Mouse (Mus musculus) heart, adult 2 months (tissue): Measurements from ENCODE around the gene Col26a1. TPM values are rescaled to one million over a fixed set of nuclear protein-coding genes. Genes with fewer than 3 reads are reported as not detected.

Experiments used
- DNase-seq, 2 experiments: peaks; one replicate each; pipeline ENCODE4 v3.0.0; 2021
- H3K27ac ChIP-seq: fragments of 200-600 bp; 2 replicates; pipeline ENCODE4 v1.8.1; 2022
- H3K27me3 ChIP-seq: fragments of 200-500 bp; 2 replicates; pipeline ENCODE4 v1.6.1; 2012; ENCODE audit warnings: mild to moderate bottlenecking, low read length, inconsistent platforms, mixed read lengths; ENCODE audit not compliant: control insufficient read depth, insufficient read depth
- H3K36me3 ChIP-seq: fragments of 200-500 bp; 2 replicates; pipeline ENCODE4 v1.6.1; 2012; ENCODE audit warnings: low read length, inconsistent platforms; ENCODE audit not compliant: control insufficient read depth, insufficient read depth
- H3K4me1 ChIP-seq: fragments of 200-500 bp; 2 replicates; pipeline ENCODE4 v1.6.1; 2011; ENCODE audit warnings: low read length; ENCODE audit not compliant: control insufficient read depth, insufficient read depth
- H3K4me3 ChIP-seq: fragments of 200-600 bp; 2 replicates; pipeline ENCODE4 v1.8.1; 2022
- H3K79me2 ChIP-seq: fragments of 200-500 bp; replicated peaks from 2 replicates; pipeline ENCODE4 v1.6.1; 2012; ENCODE audit warnings: mild to moderate bottlenecking, inconsistent platforms, low read length, moderate library complexity, mixed read lengths; ENCODE audit not compliant: control insufficient read depth, insufficient read depth
- H3K9ac ChIP-seq: fragments of 200-500 bp; 2 replicates; pipeline ENCODE4 v1.6.1; 2012; ENCODE audit warnings: low read depth, mild to moderate bottlenecking, control low read depth, inconsistent platforms, low read length, mixed read lengths
- CTCF ChIP-seq: fragments of 200-600 bp; IDR thresholded peaks from 2 replicates; pipeline ENCODE4 v1.8.1; 2022; ENCODE audit warnings: antibody characterized with exemption, mild to moderate bottlenecking, moderate library complexity
- EP300 ChIP-seq: fragments of 200-500 bp; IDR thresholded peaks from 2 replicates; pipeline ENCODE4 v1.6.1; 2011; ENCODE audit warnings: low read depth, low read length, control low read depth; ENCODE audit not compliant: insufficient read depth
- POLR2A ChIP-seq: fragments of 200-500 bp; IDR thresholded peaks from 2 replicates; pipeline ENCODE4 v1.6.1; 2011; ENCODE audit warnings: mild to moderate bottlenecking, low read depth, low read length, control low read depth; ENCODE audit not compliant: insufficient read depth
- WGBS: fragments of 180-500 bp; shearing (Covaris S2); methylation state at CpG from one replicate; pipeline ENCODE4 v1.1.7; 2018; 5-methylcytosine and 5-hydroxymethylcytosine counted together
- intact Hi-C: fragments of 180-260 bp; cut with DNase I; formaldehyde crosslinking; loops from one replicate; pipeline ENCODE4 v1.15.1; 2025
- polyA plus RNA-seq: library from polyadenylated mRNA; depleted of rRNA; stranded (reverse); fragments of >200 nt; gene quantifications from 2 replicates; pipeline ENCODE4 v1.2.3, GENCODE M21; 2012
- total RNA-seq, 2 experiments: library from RNA; stranded (reverse); gene quantifications; 2 replicates each; pipeline ENCODE4 v1.2.3; 2021

Col26a1 gene
- total and polyA plus RNA-seq, 3 experiments, result 0.26 to 1.3 (median 0.32) TPM

- Histone ChIP-seq H3K4me1 (no peaks in the 10 kb centered on the region), H3K27me3 (no peaks in the 10 kb centered on the region), H3K4me3 (no peak overlapping the region), H3K79me2 (no peaks in the 10 kb centered on the region), H3K36me3 (no peaks in the 10 kb centered on the region), H3K9ac (no peak overlapping the region), H3K27ac (no peak overlapping the region)
- intact Hi-C loops, result loop anchor here (1.0 kb wide), 1 partner anchor 91 kb away; no protein-coding TSS in a partner anchor
- DNase-seq, result peak; percentile 82 to 91
- 11% methylated on average over 11 of the region's 11 CpGs for WGBS
- TF ChIP-seq CTCF (no peak; the same call in 1 of the 2 replicates), EP300 (peak; percentile 87), POLR2A (no peak)
These were observed 92.3 kb downstream of the Col26a1 start for GRCm38 (mm10) chr5:136790570-136791196.

GRCm38 (mm10) chr5:136784531-136784930 lies 98.5 kb downstream of the Col26a1 start:
- no peak overlapping the region for H3K27ac ChIP-seq
- WGBS, result 61% methylated on average over 8 of the region's 8 CpGs
- no peaks in the 10 kb centered on the region for H3K79me2 ChIP-seq
- no peak overlapping the region for H3K4me3 ChIP-seq
- no peaks in the 10 kb centered on the region for H3K36me3 ChIP-seq
- H3K4me1 ChIP-seq, result no peaks in the 10 kb centered on the region
- H3K9ac ChIP-seq, result no peak overlapping the region
- TF ChIP-seq POLR2A (no peak), EP300 (no peak)
- intact Hi-C loops, result no loop called here
- DNase-seq, result no peak
- H3K27me3 ChIP-seq, result no peaks in the 10 kb centered on the region

- TF ChIP-seq EP300, result no peak
- TF ChIP-seq CTCF, result no peak
- no peak for TF ChIP-seq POLR2A
- no peak overlapping the region for H3K27ac ChIP-seq
- H3K4me1 ChIP-seq, result no peaks in the 10 kb centered on the region
- no peaks in the 10 kb centered on the region for H3K27me3 ChIP-seq
- H3K36me3 ChIP-seq, result no peaks in the 10 kb centered on the region
- no peaks in the 10 kb centered on the region for H3K79me2 ChIP-seq
- no peak overlapping the region for H3K4me3 ChIP-seq
- no peak for DNase-seq
- intact Hi-C loops, result no loop called here
- no peak overlapping the region for H3K9ac ChIP-seq
- 60% methylated on average over 13 of the region's 13 CpGs for WGBS
These were observed 100.4 kb downstream of the Col26a1 start for GRCm38 (mm10) chr5:136782600-136782999.

- Histone ChIP-seq H3K9ac (no peak overlapping the region), H3K4me1 (no peaks in the 10 kb centered on the region), H3K4me3 (no peak overlapping the region), H3K36me3 (no peaks in the 10 kb centered on the region), H3K79me2 (no peaks in the 10 kb centered on the region), H3K27me3 (no peaks in the 10 kb centered on the region), H3K27ac (no peak overlapping the region)
- TF ChIP-seq EP300 (no peak), CTCF (peak; percentile 79)
- 58% methylated on average over 10 of the region's 10 CpGs for WGBS
- peak in 1 of 2 experiments; percentile 44 for DNase-seq
- intact Hi-C loops, result no loop called here
These were observed 102.5 kb downstream of the Col26a1 start for GRCm38 (mm10) chr5:136780465-136780864.

DNA sequence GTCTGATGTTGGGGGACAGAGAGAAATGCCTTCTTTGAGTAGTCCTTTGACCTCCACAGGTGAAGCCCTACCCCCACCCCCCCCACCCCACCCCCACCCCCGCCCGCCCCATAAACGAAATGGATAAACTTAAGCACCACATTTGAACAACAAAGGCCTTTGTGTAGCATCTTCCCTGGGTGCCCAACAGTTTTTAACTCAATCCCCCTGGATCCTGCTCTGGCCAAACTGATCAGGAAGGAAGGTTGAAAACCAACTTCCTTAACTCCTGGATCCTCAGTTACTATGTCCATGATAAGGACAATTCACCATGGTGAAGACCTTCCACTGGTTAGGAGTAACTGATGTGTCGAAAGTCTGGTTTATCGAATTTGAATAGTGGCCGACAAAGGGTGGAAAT lies 103.1 kb downstream of the Col26a1 start:
- no peak overlapping the region for H3K9ac ChIP-seq
- 87% methylated on average over 6 of the region's 6 CpGs for WGBS

GRCm38 (mm10) chr5:136775548-136775947 lies 107.5 kb downstream of the Col26a1 start:
- intact Hi-C loops, result no loop called here
- Histone ChIP-seq H3K36me3 (no peaks in the 10 kb centered on the region), H3K27ac (no peak overlapping the region), H3K4me3 (no peak overlapping the region), H3K79me2 (no peaks in the 10 kb centered on the region), H3K27me3 (no peaks in the 10 kb centered on the region), H3K9ac (no peak overlapping the region), H3K4me1 (no peaks in the 10 kb centered on the region)
- TF ChIP-seq EP300, result no peak
- TF ChIP-seq CTCF, result no peak
- no peak for TF ChIP-seq POLR2A
- DNase-seq, result no peak
- 36% methylated on average over 3 of the region's 3 CpGs for WGBS

More for the DNA sequence above, 103.1 kb downstream of the Col26a1 start:
- Histone ChIP-seq H3K4me3 (no peak overlapping the region), H3K4me1 (no peaks in the 10 kb centered on the region), H3K27me3 (no peaks in the 10 kb centered on the region), H3K27ac (no peak overlapping the region), H3K79me2 (no peaks in the 10 kb centered on the region), H3K36me3 (no peaks in the 10 kb centered on the region)
- no peak for DNase-seq
- TF ChIP-seq EP300 (no peak), CTCF (no peak), POLR2A (no peak)
- intact Hi-C loops, result no loop called here
